Mouse (Mus musculus) NIH3T3 (cell line): ENCODE results near the gene Gm17720.
A peak's percentile ranks its signal among the peaks of the same experiment; 100 is the strongest.
"Not testable (repeated sequence)": the region's sequence is repeated elsewhere in the genome, so short reads cannot be mapped to it uniquely, and the experiment has no call there.

Source experiments
- DNase-seq: peaks from one replicate; pipeline ENCODE4 v3.0.0-alpha.2; 2012; ENCODE audit warnings: low read depth

The Gm17720 gene

GRCm38 (mm10) chr8:110039659-110040058 is 62.9 kb downstream of the Gm17720 start, which contains the start of gene Chst4:
Chst4 (minus strand) TSS chr8:110039740.
- DNase-seq = no peak

- DNase-seq = peak; percentile 44
Measured at GRCm38 (mm10) chr8:110039216-110039615, 63.3 kb downstream of the Gm17720 start.

GRCm38 (mm10) chr8:110036156-110036555 is 66.4 kb downstream of the Gm17720 start:
- DNase-seq = no peak

- no peak for DNase-seq
Measured at GRCm38 (mm10) chr8:110034331-110034730, 68.2 kb downstream of the Gm17720 start.

- DNase-seq = not testable (repeated sequence)
Measured at GRCm38 (mm10) chr8:110033771-110034170, 68.8 kb downstream of the Gm17720 start.
